Mouse (Mus musculus) olfactory bulb, adult 2 months (tissue): ENCODE results near the gene Tmem91.

Experiments
- CTCF ChIP-seq: fragments of 200-500 bp; IDR thresholded peaks from 2 replicates; pipeline ENCODE4 v1.5.1; 2012; ENCODE audit warnings: low read depth, mild to moderate bottlenecking, low read length, moderate library complexity; ENCODE audit not compliant: insufficient read depth
- POLR2A ChIP-seq: fragments of 200-500 bp; IDR thresholded peaks from 2 replicates; pipeline ENCODE4 v1.6.1; 2012; ENCODE audit warnings: mild to moderate bottlenecking, low read depth, low read length, moderate library complexity; ENCODE audit not compliant: insufficient read depth

GRCm38 (mm10) chr7:25711165-25711564, 36.2 kb upstream of the Tmem91 start:
- TF ChIP-seq CTCF (no peak), POLR2A (no peak)
